Mouse (Mus musculus) cortical plate, adult 2 months (tissue): ENCODE results near the gene Lrrc32.

Experiments
- CTCF ChIP-seq: fragments of 200-500 bp; IDR thresholded peaks from 2 replicates; pipeline ENCODE4 v1.5.1; 2011; ENCODE audit warnings: mild to moderate bottlenecking, control low read depth, low read length; ENCODE audit not compliant: insufficient read depth; ENCODE audit errors: extremely low read depth
- POLR2A ChIP-seq: fragments of 200-500 bp; IDR thresholded peaks from 2 replicates; pipeline ENCODE4 v1.6.1; 2011; ENCODE audit warnings: mild to moderate bottlenecking, low read length, control low read depth; ENCODE audit not compliant: insufficient read depth; ENCODE audit errors: extremely low read depth

DNA sequence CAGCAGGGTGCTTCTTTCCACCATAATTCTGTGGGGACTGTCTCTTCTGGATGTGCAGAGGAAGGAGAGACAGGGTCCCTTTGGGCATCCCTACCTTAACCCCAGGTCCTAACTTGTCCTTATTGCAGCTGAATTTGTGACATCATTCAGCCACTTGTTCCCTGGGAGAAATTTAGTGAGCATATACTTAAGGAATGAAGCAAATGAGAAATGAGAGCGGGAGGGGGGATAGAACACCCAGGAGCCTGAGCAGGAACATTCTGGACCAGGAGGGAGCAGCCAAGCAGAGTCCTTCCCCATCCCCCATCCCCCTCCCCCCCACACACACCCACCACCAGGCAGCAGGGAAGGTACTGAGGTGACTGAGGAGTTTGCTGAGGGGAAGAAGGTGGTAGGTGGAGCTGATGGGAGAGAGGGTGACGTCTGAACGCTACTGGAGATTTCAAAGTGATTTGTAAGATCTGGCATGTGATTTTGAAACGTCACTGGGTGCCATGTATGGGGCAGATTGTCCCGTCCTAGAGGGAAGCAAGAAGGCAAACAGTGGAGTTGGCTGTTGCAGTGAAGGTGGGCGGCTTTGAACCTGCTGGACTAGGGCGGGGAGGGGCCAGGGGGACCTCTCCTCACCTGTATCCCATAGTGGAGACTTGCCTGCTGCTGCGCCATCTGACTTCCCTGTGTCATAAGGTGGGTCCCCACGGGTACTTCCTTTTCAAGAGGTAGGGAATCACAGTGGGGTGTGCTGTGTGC is 2.5 kb downstream of the Lrrc32 start:
- TF ChIP-seq CTCF = no peak
- no peak for TF ChIP-seq POLR2A
